Mouse (Mus musculus) liver, embryonic 14.5 days (tissue): Measurements from ENCODE around the gene Spocd1. TPM values are rescaled to one million over a fixed set of nuclear protein-coding genes. Genes with fewer than 3 reads are reported as not detected.

ENCODE experiments used
- ATAC-seq: fragments of 200-750 bp; cut with Nextera tagmentation; 2 replicates; pipeline ENCODE4 v1.8.0; 2017; ENCODE audit warnings: moderate number of reproducible peaks, mild to moderate bottlenecking, moderate library complexity; ENCODE audit not compliant: insufficient read depth
- DNase-seq, 3 experiments: peaks; one replicate each; pipeline ENCODE4 v3.0.0-alpha.2; 2012 to 2013; ENCODE audit warnings: low read depth in 3 of 3, low spot score in 3 of 3
- H3K27ac ChIP-seq: fragments of 300-500 bp; sonication (generic); 2 replicates; pipeline ENCODE4 v1.5.1; 2014; ENCODE audit warnings: moderate library complexity, mild to moderate bottlenecking, control low read depth, inconsistent platforms
- H3K27me3 ChIP-seq: fragments of 300-500 bp; sonication (generic); 2 replicates; pipeline ENCODE4 v1.6.1; 2014; ENCODE audit warnings: mild to moderate bottlenecking, low read length, moderate library complexity; ENCODE audit not compliant: control insufficient read depth, insufficient read depth
- H3K36me3 ChIP-seq: fragments of 300-500 bp; sonication (generic); replicated peaks from 2 replicates; pipeline ENCODE4 v1.6.1; 2014; ENCODE audit warnings: low read depth; ENCODE audit not compliant: control insufficient read depth, insufficient read depth
- H3K4me1 ChIP-seq, 2 experiments: fragments of 200-500 bp in 1 of 2; fragments of 300-500 bp in 1 of 2; sonication (generic) in 1 of 2; replicated peaks; 2 replicates each; pipeline ENCODE4 v1.6.1; 2012 to 2014; ENCODE audit warnings: antibody characterized with exemption in 1 of 2, inconsistent platforms in 1 of 2, low read length in 1 of 2; ENCODE audit not compliant: control insufficient read depth in 2 of 2, insufficient read depth in 2 of 2
- H3K4me2 ChIP-seq: fragments of 300-500 bp; sonication (generic); 2 replicates; pipeline ENCODE4 v1.6.1; 2014; ENCODE audit warnings: low read depth, mild to moderate bottlenecking, control low read depth, moderate library complexity
- H3K4me3 ChIP-seq, 2 experiments: fragments of 200-500 bp in 1 of 2; fragments of 300-500 bp in 1 of 2; sonication (generic) in 1 of 2; 2 replicates each; pipeline ENCODE4 v1.5.1; 2012 to 2014; ENCODE audit warnings: low read depth in 2 of 2, low read length in 2 of 2, mild to moderate bottlenecking in 2 of 2, control low read depth in 1 of 2, inconsistent platforms in 1 of 2, moderate library complexity in 1 of 2; ENCODE audit not compliant: insufficient read depth in 1 of 2
- H3K9ac ChIP-seq: fragments of 300-500 bp; sonication (generic); replicated peaks from 2 replicates; pipeline ENCODE4 v1.6.1; 2014; ENCODE audit warnings: mild to moderate bottlenecking, control low read depth, moderate library complexity
- H3K9me3 ChIP-seq: fragments of 300-500 bp; sonication (generic); 2 replicates; pipeline ENCODE4 v1.6.1; 2016; ENCODE audit warnings: low read length, mixed read lengths; ENCODE audit not compliant: control insufficient read depth
- CTCF ChIP-seq: IDR thresholded peaks from 2 replicates; pipeline ENCODE4 v1.5.1; 2016; ENCODE audit warnings: antibody characterized with exemption, low read depth, control low read depth
- EP300 ChIP-seq: IDR thresholded peaks from 2 replicates; pipeline ENCODE4 v1.6.1; 2016; ENCODE audit warnings: antibody characterized with exemption, low read depth
- WGBS: fragments of 180-500 bp; shearing (Covaris S2); extraction: QIAGEN DNeasy Blood & Tissue Kit; methylation state at CpG from one replicate; pipeline ENCODE4 v1.1.7; 2014; ENCODE audit not compliant: insufficient replicate concordance; 5-methylcytosine and 5-hydroxymethylcytosine counted together
- polyA plus RNA-seq, 2 experiments: library from polyadenylated mRNA; depleted of rRNA in 1 of 2; stranded (reverse) in 1 of 2; unstranded in 1 of 2; fragments of >200 nt; fragmentation: Nextera tagmentation in 1 of 2; extraction: Ambion mirVana in 1 of 2; gene quantifications; 2 replicates each; pipeline versions ENCODE4 v1.2.1 to v1.2.3; 2012 to 2014

Spocd1 gene
- polyA plus RNA-seq, 2 experiments = 0.03 to 0.11 TPM

DNA sequence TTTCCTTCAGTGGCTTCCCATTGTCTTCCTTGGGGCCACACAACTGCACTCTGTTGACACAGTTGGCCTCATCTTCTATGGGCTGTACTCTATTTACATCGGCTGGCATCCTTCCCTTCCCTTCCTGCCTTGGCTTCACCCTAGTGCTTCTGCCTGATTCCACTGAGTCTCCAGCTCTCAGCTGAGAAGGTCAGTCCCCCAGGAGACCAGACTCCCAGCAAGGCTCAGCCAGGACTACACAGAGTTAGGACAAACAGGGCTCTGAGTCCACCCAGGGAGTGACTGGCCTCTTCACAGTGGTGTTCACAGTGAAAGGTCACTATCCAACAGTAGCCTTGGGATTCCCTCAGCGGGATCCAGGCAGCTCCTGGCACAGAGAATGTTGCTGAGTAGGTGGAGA lies 12.9 kb upstream of the Spocd1 start:
- Histone ChIP-seq H3K9me3 (no peaks in the 10 kb centered on the region), H3K4me2 (no peak overlapping the region), H3K36me3 (no peaks in the 10 kb centered on the region), H3K27ac (no peak overlapping the region), H3K27me3 (no peaks in the 10 kb centered on the region; the same call in 1 of the 2 replicates), H3K4me1 (peaks cover 0 to 12% of the 10 kb centered on the region in 2 experiments; a peak in 2 of 4 replicates), H3K9ac (no peak overlapping the region), H3K4me3 (no peak overlapping the region)
- ATAC-seq (no peak), DNase-seq (no peak)
- no peak for TF ChIP-seq CTCF
- TF ChIP-seq EP300 = no peak
- 21% methylated on average over 2 of the region's 2 CpGs for WGBS

GRCm38 (mm10) chr4:129917016-129917603 lies 11.9 kb upstream of the Spocd1 start:
- Histone ChIP-seq H3K27me3 (no peaks in the 10 kb centered on the region; the same call in 1 of the 2 replicates), H3K4me1 (peaks cover 0 to 13% of the 10 kb centered on the region in 2 experiments; a peak in 2 of 4 replicates), H3K9me3 (no peaks in the 10 kb centered on the region), H3K9ac (no peak overlapping the region), H3K27ac (no peak overlapping the region), H3K4me2 (no peak overlapping the region), H3K4me3 (no peak overlapping the region), H3K36me3 (no peaks in the 10 kb centered on the region)
- 46% methylated on average over 8 of the region's 8 CpGs for WGBS
- DNase-seq (no peak), ATAC-seq (no peak)
- TF ChIP-seq CTCF = no peak
- TF ChIP-seq EP300 = no peak

DNA sequence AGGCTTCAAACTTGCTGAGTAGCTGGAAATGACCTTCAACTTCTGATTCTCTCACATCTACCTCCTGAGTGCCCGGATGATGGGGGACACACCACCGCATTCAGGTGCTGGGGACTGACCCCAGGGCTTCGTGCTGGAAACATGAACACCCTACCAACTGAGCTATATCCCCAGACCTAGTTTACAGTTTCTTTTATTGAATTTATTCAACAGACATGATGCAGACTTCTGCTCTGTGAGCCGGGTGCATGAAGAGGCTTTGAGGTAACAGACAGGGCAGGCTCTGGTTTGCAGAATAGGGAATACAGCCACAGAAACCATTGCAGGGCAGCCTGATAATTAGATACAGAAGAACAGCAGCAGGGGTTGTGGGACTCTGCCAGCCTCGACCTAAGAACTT lies 10.6 kb upstream of the Spocd1 start:
- 51% methylated on average over 5 of the region's 5 CpGs for WGBS
- Histone ChIP-seq H3K4me1 (peaks cover 0 to 13% of the 10 kb centered on the region in 2 experiments; a peak in 2 of 4 replicates), H3K4me2 (no peak overlapping the region), H3K27ac (no peak overlapping the region), H3K9me3 (no peaks in the 10 kb centered on the region), H3K4me3 (no peak overlapping the region), H3K36me3 (no peaks in the 10 kb centered on the region), H3K27me3 (no peaks in the 10 kb centered on the region; the same call in 1 of the 2 replicates), H3K9ac (no peak overlapping the region)
- ATAC-seq (no peak), DNase-seq (no peak)
- TF ChIP-seq CTCF (no peak), EP300 (no peak)

GRCm38 (mm10) chr4:129918901-129919300 lies 10.1 kb upstream of the Spocd1 start:
- H3K27me3 ChIP-seq = no peaks in the 10 kb centered on the region; the same call in 1 of the 2 replicates
- no peak overlapping the region for H3K4me3 ChIP-seq
- H3K4me2 ChIP-seq = no peak overlapping the region
- 56% methylated on average over 3 of the region's 3 CpGs for WGBS
- no peak for TF ChIP-seq EP300
- TF ChIP-seq CTCF = no peak
- no peak overlapping the region for H3K27ac ChIP-seq
- ATAC-seq (no peak), DNase-seq (no peak)
- no peaks in the 10 kb centered on the region for H3K36me3 ChIP-seq
- no peak overlapping the region for H3K9ac ChIP-seq
- H3K4me1 ChIP-seq = peaks cover 0 to 13% of the 10 kb centered on the region in 2 experiments; a peak in 2 of 4 replicates
- no peaks in the 10 kb centered on the region for H3K9me3 ChIP-seq

DNA sequence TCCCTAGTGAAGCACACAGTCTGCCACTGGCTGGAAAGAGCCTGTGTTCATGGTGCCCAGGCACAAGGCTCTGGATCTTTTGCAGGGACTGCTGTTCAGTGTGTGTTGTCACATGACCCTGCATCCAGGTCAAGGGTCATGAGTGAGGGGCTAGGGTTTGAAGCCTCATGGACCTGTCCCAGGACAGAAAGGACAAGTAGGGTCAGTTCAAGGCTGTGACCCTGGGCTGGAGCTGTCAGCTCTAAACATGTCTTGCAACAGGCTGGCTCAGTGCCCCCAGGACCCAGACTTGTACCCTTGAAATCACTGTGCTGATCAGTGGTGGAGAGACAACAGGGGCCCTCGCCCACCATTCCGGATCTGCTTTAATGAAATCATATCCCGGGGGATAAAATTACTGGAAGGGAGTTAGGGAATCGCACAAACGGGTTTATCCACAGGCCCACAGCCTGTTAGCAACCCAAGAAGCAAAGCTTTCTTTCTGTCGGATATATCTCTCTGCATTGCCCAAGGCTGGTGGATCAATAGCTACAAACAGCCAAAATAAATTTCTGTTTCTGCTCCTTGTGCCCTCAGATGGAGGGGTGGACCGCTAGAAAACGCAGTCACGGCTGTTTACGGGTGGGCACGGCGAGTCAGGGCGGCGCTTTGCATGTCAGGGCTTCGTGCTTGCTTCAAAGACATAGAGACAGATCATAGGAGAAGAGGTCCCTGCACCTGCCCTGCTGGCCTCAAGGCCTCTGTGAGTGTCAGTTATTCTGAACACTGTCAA lies 8.3 kb upstream of the Spocd1 start:
- H3K27ac ChIP-seq = no peak overlapping the region
- DNase-seq (no peak), ATAC-seq (no peak)
- TF ChIP-seq CTCF (no peak), EP300 (no peak)
- no peak overlapping the region for H3K4me3 ChIP-seq
- H3K27me3 ChIP-seq = no peaks in the 10 kb centered on the region; the same call in 1 of the 2 replicates
- H3K4me1 ChIP-seq = peaks cover 0 to 4% of the 10 kb centered on the region in 2 experiments; a peak in 2 of 4 replicates
- WGBS = 77% methylated on average over 15 of the region's 15 CpGs
- H3K4me2 ChIP-seq = no peak overlapping the region
- H3K9ac ChIP-seq = no peak overlapping the region
- no peaks in the 10 kb centered on the region for H3K9me3 ChIP-seq
- H3K36me3 ChIP-seq = no peaks in the 10 kb centered on the region
